Mouse (Mus musculus) mouse embryonic stem cell (cell line): ENCODE measurements around the gene Pym1.

ENCODE experiments used
- in situ Hi-C, 2 experiments: fragments of 300-500 bp; cut with MboI; formaldehyde crosslinking; loops; 1 replicate in 1 of 2; 3 replicates in 1 of 2; pipeline ENCODE4 v1.14.3; 2019 to 2020; ENCODE audit warnings: low sequenced_read_pairs in 2 of 2, low pct_unique_long_range_greater_than_20kb in 1 of 2, mixed read lengths in 1 of 2; ENCODE audit not compliant: unreplicated experiment in 1 of 2

Gene Pym1

DNA sequence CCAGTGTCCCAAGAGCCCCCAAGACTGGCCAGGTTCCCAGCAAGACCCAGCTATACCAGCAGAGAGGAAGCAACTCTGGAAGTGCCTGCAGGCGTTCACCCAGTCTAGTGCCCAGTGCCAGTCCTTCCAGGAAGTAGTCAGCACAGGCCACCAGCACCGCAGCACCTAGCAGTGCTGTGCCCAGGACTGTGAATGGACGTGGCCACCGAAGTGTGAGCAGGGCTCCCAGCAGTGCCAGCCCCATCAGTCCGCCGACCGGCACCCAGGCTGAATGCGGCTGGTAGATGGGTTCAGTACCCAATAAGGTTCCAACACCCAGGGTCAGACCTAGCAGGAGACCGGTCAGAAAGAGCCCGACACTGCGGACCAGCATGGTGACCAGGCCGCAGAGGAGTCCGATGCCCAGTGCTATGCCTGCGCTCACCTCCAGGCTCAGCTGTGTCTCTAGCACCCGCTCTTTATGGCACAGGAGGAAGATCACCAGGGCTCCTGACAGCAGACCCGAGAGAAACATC is 54.3 kb downstream of the Pym1 start:
- in situ Hi-C loops, result no loop called here

DNA sequence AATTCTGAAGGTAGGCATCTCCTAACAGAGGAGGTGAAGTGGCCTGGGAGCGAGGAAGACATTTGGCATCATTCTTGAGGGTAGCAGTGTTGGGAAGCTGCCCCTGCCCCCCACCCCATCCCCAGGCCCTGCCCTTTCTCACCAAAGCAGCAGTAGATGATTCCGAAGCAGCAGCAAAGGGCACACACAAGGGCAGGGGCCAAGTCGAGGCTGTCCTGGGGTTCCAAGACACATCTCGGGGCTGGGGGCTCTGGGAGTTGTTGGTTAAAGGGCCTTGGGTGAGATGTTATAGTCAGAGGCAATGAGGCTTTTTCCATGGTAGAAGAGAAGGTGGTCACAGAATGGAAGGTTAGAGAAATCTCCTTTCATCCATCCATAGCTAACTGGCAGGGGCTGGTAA is 55.3 kb downstream of the Pym1 start:
- in situ Hi-C loops, result no loop called here

DNA sequence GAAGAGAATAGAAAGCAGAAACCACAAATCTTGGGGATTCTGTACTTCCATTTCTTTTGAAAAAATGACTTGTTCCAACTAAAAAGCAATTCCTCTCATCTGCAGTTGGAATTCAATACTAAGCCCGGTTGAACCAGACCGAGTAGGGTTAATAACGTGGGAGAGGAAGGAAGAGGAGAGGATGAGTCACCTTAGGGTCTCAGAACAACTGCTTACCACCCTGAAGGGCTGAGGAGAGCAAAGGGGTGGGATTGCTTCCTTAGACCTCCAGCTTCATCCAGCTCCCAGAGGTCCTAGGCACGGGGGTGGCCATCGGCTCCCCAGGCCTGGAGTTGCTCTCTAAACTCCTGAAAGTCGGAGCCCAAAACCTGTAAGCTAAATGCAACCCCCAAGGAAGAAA is 55.7 kb downstream of the Pym1 start:
- in situ Hi-C loops, result no loop called here

DNA sequence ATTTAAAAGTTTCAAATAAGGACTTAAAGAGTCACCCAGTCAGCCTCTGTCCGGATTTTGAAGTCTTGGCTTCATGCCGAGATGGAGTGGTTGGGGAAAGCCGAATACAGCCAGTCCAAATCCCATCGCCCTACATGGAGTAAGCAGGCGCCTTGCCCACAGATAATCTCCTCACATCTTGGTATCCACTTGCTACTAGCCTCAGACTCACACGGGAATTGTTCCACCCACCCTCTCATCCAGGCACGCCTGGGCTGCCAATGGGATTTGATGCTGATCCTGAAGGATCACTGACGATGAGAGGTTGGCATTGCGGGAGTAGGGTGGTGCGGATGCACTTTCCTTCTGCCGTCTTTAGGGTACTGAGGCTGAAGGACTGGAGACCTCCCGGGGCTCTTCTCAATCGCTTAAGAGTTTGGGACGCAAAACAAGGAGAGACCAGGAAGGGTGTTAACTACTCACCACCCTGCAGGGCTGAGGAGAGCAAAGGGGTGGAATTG is 56.1 kb downstream of the Pym1 start, which contains the start of gene Dnajc14:
TSS of gene Dnajc14 (plus strand) at position 292 of the 500 bp plus-strand sequence.
- in situ Hi-C loops, result no loop called here

DNA sequence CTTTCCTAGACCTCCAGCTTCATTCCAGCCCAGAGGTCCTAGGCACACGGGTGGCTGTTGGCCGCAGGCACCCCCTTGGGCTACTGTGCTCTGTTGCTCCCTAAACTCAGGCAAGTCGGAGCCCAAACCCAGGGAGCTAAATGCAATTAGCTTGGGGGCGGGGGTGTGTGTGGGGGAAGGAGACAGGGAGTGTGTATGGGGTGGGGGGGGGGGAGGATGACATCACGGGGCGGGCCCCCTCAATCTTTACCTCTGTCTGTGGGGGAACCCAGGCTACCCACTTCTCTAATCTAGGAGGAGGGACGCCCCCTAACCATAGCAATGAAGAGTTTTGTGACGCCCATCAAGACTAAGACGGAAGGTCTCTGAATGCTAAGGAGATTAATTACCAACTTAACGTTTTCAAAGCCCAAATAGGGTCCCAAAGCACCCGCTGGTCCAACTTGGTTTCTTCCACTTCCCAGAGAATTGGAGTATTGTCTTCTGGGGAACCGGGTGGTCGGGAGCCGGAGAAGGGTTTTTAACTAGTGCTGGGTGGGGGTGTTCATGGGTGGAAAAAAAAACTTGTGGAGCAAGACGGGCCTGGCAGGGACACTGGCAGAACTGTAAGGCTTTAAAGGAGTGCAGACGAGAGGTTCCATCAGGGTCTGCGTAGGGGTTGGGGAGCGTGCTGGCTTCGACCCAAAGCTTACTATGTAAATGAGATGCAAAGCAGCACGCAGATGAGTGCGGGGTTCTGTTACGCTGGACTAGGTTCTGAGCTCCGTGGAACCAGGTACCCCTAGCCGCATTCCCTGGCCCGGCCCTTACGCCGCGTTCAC is 56.8 kb downstream of the Pym1 start, which contains the start of gene Tmem198b:
TSS of gene Tmem198b (minus strand) at position 100 of the 821 bp plus-strand sequence.
- in situ Hi-C loops, result no loop called here

DNA sequence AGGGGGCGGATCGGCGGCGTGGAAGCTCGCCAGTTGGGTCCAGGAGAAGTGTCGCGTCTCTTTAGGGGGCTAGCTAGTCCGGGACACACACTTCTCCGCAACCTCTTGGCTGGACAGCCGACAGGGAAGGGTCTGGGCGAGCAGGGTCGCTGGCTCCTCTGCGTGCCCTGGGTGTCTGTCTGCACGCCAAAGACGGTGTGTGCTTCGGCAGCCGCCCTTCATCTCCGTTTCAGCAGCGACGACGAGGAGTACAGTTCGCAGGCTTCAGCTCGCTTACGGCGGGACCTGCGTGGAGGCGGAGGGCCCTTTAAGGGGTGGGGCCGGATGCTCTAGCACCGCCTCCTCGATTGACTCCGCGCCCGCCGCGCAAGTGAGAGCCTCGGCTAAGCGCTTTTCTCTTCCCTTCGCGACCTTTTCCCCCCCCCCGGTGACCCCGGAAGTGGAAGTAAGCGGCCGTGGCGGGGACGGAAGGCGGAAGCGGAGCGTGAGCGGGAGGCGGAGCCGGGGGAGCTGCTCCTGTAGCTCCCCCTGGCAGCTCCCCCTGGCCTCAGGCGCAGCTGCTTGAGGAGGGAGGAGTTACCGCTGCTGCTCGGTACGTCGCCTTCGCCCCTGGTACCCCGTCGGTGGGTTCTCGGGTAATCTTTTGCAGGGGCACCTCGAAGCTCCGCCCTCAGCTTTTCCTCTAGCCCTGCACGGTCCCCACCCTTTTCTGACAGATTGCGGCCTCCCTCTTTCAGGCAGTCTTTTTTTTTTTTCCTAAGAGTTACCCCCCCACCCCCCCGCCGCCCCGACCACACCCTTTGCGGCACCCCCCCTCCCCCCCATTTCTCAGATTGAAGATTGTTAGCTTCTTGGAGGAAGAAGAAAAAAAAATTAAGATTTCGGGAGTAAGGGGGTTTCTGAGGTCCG is 57.7 kb downstream of the Pym1 start:
- in situ Hi-C loops, result no loop called here

DNA sequence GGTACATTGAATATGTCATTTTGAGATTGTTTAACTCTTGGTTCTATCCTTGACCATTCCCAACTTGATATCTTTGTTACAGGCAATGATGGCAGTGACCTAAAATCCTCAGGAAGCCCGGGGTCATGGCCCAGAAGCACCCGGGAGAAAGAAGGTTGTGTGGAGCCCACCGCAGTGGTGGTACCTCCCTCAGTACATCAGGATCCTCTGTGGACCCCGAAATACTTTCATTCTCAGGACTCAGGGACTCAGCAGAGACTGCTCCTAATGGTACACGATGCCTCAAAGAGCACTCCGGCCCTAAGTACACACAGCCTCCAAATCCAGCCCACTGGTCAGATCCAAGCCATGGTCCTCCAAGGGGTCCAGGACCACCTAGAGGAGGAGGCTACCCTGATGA is 58.4 kb downstream of the Pym1 start:
- in situ Hi-C loops, result no loop called here

DNA sequence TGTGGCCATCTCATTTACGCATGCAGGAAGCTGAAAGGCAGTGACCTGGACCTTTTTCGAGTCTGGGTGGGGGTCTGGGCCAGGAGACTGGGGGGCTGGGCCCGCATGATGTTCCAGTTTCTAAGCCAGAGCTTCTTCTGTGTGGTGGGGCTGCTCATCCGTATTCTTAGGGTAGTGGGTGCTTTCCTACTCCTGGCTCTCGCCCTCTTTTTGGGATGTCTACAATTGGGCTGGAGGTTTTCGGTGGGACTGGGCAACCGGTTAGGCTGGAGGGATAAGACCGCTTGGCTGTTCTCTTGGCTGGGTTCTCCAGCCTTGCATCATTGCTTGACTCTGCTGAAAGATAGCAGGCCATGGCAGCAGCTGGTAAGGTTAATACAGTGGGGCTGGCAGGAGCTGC is 59.3 kb downstream of the Pym1 start:
- in situ Hi-C loops, result no loop called here
